Mouse (Mus musculus) spleen, adult 2 months (tissue): Measurements from ENCODE around the gene Enoph1.

Source experiments
- CTCF ChIP-seq: fragments of 200-500 bp; IDR thresholded peaks from 2 replicates; pipeline ENCODE4 v1.5.1; 2011; ENCODE audit warnings: mild to moderate bottlenecking, inconsistent platforms; ENCODE audit not compliant: insufficient read depth, insufficient read length, insufficient replicate concordance; ENCODE audit errors: extremely low read depth
- POLR2A ChIP-seq: fragments of 200-500 bp; IDR thresholded peaks from 2 replicates; pipeline ENCODE4 v1.6.1; 2011; ENCODE audit warnings: low read depth, low read length, inconsistent platforms

GRCm38 (mm10) chr5:100039602-100040142, at the start of gene Enoph1, which contains the start of gene Hnrnpdl:
- TF ChIP-seq CTCF, result no peak
- TF ChIP-seq POLR2A, result peak; percentile 49
